Mouse (Mus musculus): ENCODE measurements around the gene Stx3. TPM values are rescaled to one million over a fixed set of nuclear protein-coding genes. Genes with fewer than 3 reads are reported as not detected.

The Stx3 gene
- polyA plus RNA-seq, 1 experiment from 2014 or later, result 42.6 TPM

DNA sequence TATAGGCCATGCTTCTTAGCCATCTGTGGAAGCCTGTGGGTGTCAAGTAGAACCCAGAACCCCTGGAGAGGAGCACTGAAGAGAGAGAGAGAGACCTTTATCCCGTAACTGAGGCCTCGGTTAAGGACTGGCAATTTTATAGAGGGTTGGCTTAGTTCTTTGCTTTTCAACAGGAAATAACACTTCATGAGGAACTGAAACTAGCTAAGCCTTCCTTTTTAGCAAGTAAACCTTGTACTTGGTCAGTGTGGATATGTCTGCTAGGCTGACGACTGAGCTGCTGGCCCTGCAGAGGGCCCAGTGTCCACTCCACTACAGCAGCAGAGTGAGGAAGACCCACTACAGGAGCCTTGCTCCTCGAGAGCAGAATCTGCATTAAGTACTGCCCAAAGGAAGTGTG lies 52.8 kb downstream of the Stx3 start:
- ATAC-seq (no peak), DNase-seq (ENCODE audit: low spot score) (peak; percentile 22)
- no peaks in the 10 kb centered on the region for H3K9me3 ChIP-seq (ENCODE audit: low read length)
- H3K4me1 ChIP-seq (ENCODE audit: insufficient read depth, low read depth, low read length), result no peaks in the 10 kb centered on the region
- no peak overlapping the region for H3K9ac ChIP-seq (replicated peaks; ENCODE audit: low read depth)
- H3K36me3 ChIP-seq (ENCODE audit: insufficient read depth, low read length), result no peaks in the 10 kb centered on the region
- 46% methylated on average over 4 of the region's 4 CpGs for WGBS
- no peak overlapping the region for H3K4me3 ChIP-seq (ENCODE audit: low read depth, low read length)
- H3K27me3 ChIP-seq (replicated peaks; ENCODE audit: insufficient read depth, low read length), result no peaks in the 10 kb centered on the region
- no peak for TF ChIP-seq CTCF (IDR thresholded peaks at IDR 0.05)
- no peak for TF ChIP-seq EP300 (IDR thresholded peaks at IDR 0.05)
- no peak overlapping the region for H3K27ac ChIP-seq (ENCODE audit: low read length)
- no peak overlapping the region for H3K4me2 ChIP-seq (replicated peaks; ENCODE audit: low read depth, low read length)

DNA sequence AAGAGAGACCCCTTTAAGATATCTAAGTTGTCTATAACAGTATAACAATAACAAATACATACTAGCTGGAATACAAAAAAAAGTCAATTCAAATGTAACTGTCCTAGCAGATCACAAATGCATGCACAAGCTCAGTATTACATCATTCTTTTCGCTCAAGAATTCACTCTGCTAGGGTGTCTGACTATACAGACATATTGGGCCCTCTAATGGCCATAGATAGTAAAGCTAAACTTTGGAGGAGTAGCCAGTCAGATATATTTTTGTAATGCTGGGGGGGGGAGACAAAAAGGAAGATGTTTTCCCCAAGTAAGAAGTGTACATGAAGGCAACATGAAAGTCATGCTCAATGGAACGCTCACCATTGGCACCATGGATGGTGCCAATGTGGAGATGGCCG lies 54.1 kb downstream of the Stx3 start:
- Histone ChIP-seq H3K9ac (replicated peaks; ENCODE audit: low read depth) (no peak overlapping the region), H3K36me3 (ENCODE audit: insufficient read depth, low read length) (no peaks in the 10 kb centered on the region), H3K4me3 (ENCODE audit: low read depth, low read length) (no peak overlapping the region), H3K27me3 (replicated peaks; ENCODE audit: insufficient read depth, low read length) (no peaks in the 10 kb centered on the region), H3K27ac (ENCODE audit: low read length) (no peak overlapping the region), H3K4me1 (ENCODE audit: insufficient read depth, low read depth, low read length) (no peaks in the 10 kb centered on the region), H3K9me3 (ENCODE audit: low read length) (no peaks in the 10 kb centered on the region), H3K4me2 (replicated peaks; ENCODE audit: low read depth, low read length) (no peak overlapping the region)
- peak; percentile 23 for DNase-seq (ENCODE audit: low spot score)
- WGBS, result 76% methylated on average over 3 of the region's 3 CpGs
- ATAC-seq, result no peak
- peak; percentile 42 for TF ChIP-seq CTCF (IDR thresholded peaks at IDR 0.05)
- TF ChIP-seq EP300 (IDR thresholded peaks at IDR 0.05), result no peak

DNA sequence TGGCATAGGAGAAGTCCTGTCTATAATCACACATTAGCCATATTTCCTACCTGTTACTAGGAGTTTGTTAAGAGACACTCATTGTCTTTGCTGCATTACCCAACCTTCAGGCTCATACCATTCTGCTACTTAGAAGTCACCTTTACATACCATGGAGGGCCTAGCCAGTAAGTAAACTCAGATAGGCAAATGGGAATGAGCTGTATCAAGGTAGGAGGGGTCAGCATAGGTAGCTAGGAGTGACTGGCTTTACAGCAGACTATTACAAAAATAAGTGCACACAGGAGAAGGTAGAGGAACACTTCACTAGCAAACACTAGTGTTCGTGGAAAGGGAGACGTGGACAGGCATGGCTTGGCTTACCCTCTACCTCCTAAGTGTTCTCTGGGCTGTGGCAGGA lies 71.9 kb downstream of the Stx3 start, which contains the start of gene Gif:
Gif (plus strand) TSS at position 257 of the 400 bp plus-strand sequence.
- Histone ChIP-seq H3K27me3 (replicated peaks; ENCODE audit: insufficient read depth, low read length) (no peaks in the 10 kb centered on the region), H3K9ac (replicated peaks; ENCODE audit: low read depth) (no peak within 1 kb of the TSS), H3K36me3 (ENCODE audit: insufficient read depth, low read length) (no peaks in the 10 kb centered on the region), H3K4me3 (ENCODE audit: low read depth, low read length) (no peak within 1 kb of the TSS), H3K4me1 (ENCODE audit: insufficient read depth, low read depth, low read length) (no peaks in the 10 kb centered on the region), H3K27ac (ENCODE audit: low read length) (no peak within 1 kb of the TSS), H3K9me3 (ENCODE audit: low read length) (no peaks in the 10 kb centered on the region), H3K4me2 (replicated peaks; ENCODE audit: low read depth, low read length) (no peak within 1 kb of the TSS)
- no peak for TF ChIP-seq EP300 (IDR thresholded peaks at IDR 0.05)
- TF ChIP-seq CTCF (IDR thresholded peaks at IDR 0.05), result no peak
- WGBS, result 45% methylated on average over 2 of the region's 2 CpGs
- ATAC-seq, result peak; percentile 72
- peak; percentile 37 for DNase-seq (ENCODE audit: low spot score)

DNA sequence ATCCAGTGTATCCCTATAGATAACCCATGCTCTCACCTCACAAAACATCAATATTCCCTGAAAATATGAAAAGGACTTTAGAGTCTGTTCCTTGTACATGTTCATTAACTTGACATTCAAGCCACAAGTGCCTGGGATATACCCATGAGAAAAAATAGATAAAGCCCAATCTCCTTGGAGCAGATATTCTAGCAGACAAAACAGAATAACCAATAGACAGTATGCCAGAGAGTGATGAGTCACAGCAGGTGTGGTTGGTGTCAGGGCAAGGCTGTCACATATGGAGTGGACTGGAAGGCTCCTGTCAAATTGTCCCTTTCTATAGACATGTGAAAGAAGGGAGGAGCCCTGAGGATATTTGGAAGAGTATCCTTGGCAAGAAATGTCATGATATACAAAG lies 73.5 kb downstream of the Stx3 start:
- no peaks in the 10 kb centered on the region for H3K9me3 ChIP-seq (ENCODE audit: low read length)
- H3K36me3 ChIP-seq (ENCODE audit: insufficient read depth, low read length), result no peaks in the 10 kb centered on the region
- no peak overlapping the region for H3K9ac ChIP-seq (replicated peaks; ENCODE audit: low read depth)
- TF ChIP-seq EP300 (IDR thresholded peaks at IDR 0.05), result no peak
- TF ChIP-seq CTCF (IDR thresholded peaks at IDR 0.05), result no peak
- no peak overlapping the region for H3K27ac ChIP-seq (ENCODE audit: low read length)
- no peaks in the 10 kb centered on the region for H3K27me3 ChIP-seq (replicated peaks; ENCODE audit: insufficient read depth, low read length)
- ATAC-seq (no peak), DNase-seq (ENCODE audit: low spot score) (no peak)
- H3K4me1 ChIP-seq (ENCODE audit: insufficient read depth, low read depth, low read length), result no peaks in the 10 kb centered on the region
- H3K4me3 ChIP-seq (ENCODE audit: low read depth, low read length), result no peak overlapping the region
- no peak overlapping the region for H3K4me2 ChIP-seq (replicated peaks; ENCODE audit: low read depth, low read length)

- Histone ChIP-seq H3K4me1 (ENCODE audit: insufficient read depth, low read depth, low read length) (no peaks in the 10 kb centered on the region), H3K4me2 (replicated peaks; ENCODE audit: low read depth, low read length) (no peak overlapping the region), H3K36me3 (ENCODE audit: insufficient read depth, low read length) (no peaks in the 10 kb centered on the region), H3K9me3 (ENCODE audit: low read length) (no peaks in the 10 kb centered on the region), H3K27me3 (replicated peaks; ENCODE audit: insufficient read depth, low read length) (no peaks in the 10 kb centered on the region), H3K27ac (ENCODE audit: low read length) (no peak overlapping the region), H3K4me3 (ENCODE audit: low read depth, low read length) (no peak overlapping the region), H3K9ac (replicated peaks; ENCODE audit: low read depth) (no peak overlapping the region)
- DNase-seq (ENCODE audit: low spot score) (no peak), ATAC-seq (no peak)
- TF ChIP-seq EP300 (IDR thresholded peaks at IDR 0.05) (no peak), CTCF (IDR thresholded peaks at IDR 0.05) (no peak)
- 40% methylated on average over 1 of the region's 1 CpGs for WGBS
Measured at GRCm38 (mm10) chr19:11736455-11736854, 82.7 kb downstream of the Stx3 start.

DNA sequence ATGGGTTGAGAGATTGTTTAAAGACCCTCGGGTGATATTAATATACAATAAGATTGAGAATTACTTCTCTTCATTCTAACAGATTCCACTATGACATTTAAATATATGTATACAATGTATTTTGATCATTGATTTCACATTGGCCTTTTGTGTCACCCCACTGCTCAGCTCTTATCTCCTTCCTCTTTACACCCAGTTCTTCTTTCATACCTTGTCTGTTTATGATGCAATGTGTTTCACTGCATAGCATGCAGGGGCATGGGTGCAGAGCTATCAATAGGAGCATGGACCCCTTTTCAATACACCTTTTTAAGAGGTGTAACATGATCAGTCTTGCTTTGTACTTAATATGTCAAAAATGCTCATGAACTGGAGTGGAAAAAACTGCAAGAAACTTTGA lies 88.9 kb downstream of the Stx3 start:
- H3K4me3 ChIP-seq (ENCODE audit: low read depth, low read length), result no peak overlapping the region
- DNase-seq (ENCODE audit: low spot score), result no peak
- H3K9ac ChIP-seq (replicated peaks; ENCODE audit: low read depth), result no peak overlapping the region
- ATAC-seq, result no peak
- TF ChIP-seq CTCF (IDR thresholded peaks at IDR 0.05) (no peak), EP300 (IDR thresholded peaks at IDR 0.05) (no peak)
- H3K4me1 ChIP-seq (ENCODE audit: insufficient read depth, low read depth, low read length), result no peaks in the 10 kb centered on the region
- no peaks in the 10 kb centered on the region for H3K36me3 ChIP-seq (ENCODE audit: insufficient read depth, low read length)
- H3K27me3 ChIP-seq (replicated peaks; ENCODE audit: insufficient read depth, low read length), result no peaks in the 10 kb centered on the region
- no peaks in the 10 kb centered on the region for H3K9me3 ChIP-seq (ENCODE audit: low read length)
- no peak overlapping the region for H3K27ac ChIP-seq (ENCODE audit: low read length)
- H3K4me2 ChIP-seq (replicated peaks; ENCODE audit: low read depth, low read length), result no peak overlapping the region
- WGBS, result 74% methylated on average over 1 of the region's 1 CpGs

DNA sequence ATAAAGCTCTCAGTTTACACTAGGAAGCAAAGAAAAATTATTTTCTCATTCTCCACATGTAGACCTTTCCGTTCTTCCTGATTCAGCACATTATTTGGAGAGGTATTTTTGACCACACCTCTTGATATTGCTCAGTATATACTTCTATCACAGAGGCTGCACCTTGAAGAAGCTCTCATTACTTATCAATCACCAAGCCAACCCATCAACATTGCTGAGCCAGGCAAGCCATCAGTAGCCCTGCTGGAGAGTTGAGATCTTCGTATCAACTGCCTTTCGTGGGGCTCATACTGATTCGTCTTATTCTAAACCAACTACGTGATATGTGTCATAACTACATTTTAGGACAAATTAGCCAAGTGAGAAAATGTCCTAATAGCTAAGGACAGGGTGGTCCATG lies 91.9 kb downstream of the Stx3 start:
- H3K4me2 ChIP-seq (replicated peaks; ENCODE audit: low read depth, low read length), result no peak overlapping the region
- no peaks in the 10 kb centered on the region for H3K27me3 ChIP-seq (replicated peaks; ENCODE audit: insufficient read depth, low read length)
- H3K27ac ChIP-seq (ENCODE audit: low read length), result no peak overlapping the region
- H3K9me3 ChIP-seq (ENCODE audit: low read length), result no peaks in the 10 kb centered on the region
- TF ChIP-seq CTCF (IDR thresholded peaks at IDR 0.05), result no peak
- TF ChIP-seq EP300 (IDR thresholded peaks at IDR 0.05), result no peak
- 84% methylated on average over 5 of the region's 5 CpGs for whole genome bisulfite sequencing
- no peak for ATAC-seq
- DNase-seq (ENCODE audit: low spot score), result no peak
- H3K9ac ChIP-seq (replicated peaks; ENCODE audit: low read depth), result no peak overlapping the region
- H3K4me3 ChIP-seq (ENCODE audit: low read depth, low read length), result no peak overlapping the region
- H3K4me1 ChIP-seq (ENCODE audit: insufficient read depth, low read depth, low read length), result no peaks in the 10 kb centered on the region
- no peaks in the 10 kb centered on the region for H3K36me3 ChIP-seq (ENCODE audit: insufficient read depth, low read length)
